In genomic region chr12:20231986-20232541, GRCm38 (mm10) we compare ENCODE assay signal across 8 mouse cellular contexts.
DNase-seq lines count a peak whose midpoint lies in the region; ATAC-seq and TF ChIP-seq lines count a peak whose summit lies in the region.

No protein-coding gene starts in this region.

- peak; percentile 9; the same call in 1 of the 2 replicates for ATAC-seq in heart, embryonic 12.5 days (ENCODE audit: insufficient number of reproducible peaks, low FRiP score)
- ATAC-seq in embryonic facial prominence, embryonic 15.5 days (ENCODE audit: insufficient number of reproducible peaks, low FRiP score, low TSS enrichment, low read depth), result 0 out of 2 replicates have a peak, but pooled peaks have one; percentile 13

- DNase-seq in heart, postnatal 36 days, result no peak
- peak; percentile 8 for DNase-seq in retina, postnatal 1 day
- no peak for DNase-seq in retina, embryonic 14.5 days (ENCODE audit: low spot score)
- peak; percentile 3 for DNase-seq in skeletal muscle tissue, adult 2 months (ENCODE audit: low read depth, low spot score)
- no peak for DNase-seq in frontal cortex, postnatal 25 days (ENCODE audit: low spot score in 2 of 2)
- no peak for DNase-seq in cerebellum, adult 2 months

- H3K4me2 ChIP-seq in heart, embryonic 12.5 days, result no peak overlapping the region
- no peak overlapping the region for H3K4me2 ChIP-seq in embryonic facial prominence, embryonic 15.5 days (replicated peaks)

- intact Hi-C loops in heart, postnatal 36 days (cut with DNase I), result no loop called here

- peaks cover 72% of the 10 kb centered on the region for H3K9me3 ChIP-seq in heart, embryonic 12.5 days (replicated peaks)
- peaks cover 70% of the 10 kb centered on the region for H3K9me3 ChIP-seq in embryonic facial prominence, embryonic 15.5 days (replicated peaks)

- TF ChIP-seq POLR2A in cerebellum, adult 2 months (IDR thresholded peaks at IDR 0.05; ENCODE audit: borderline replicate concordance, insufficient read depth, low read length), result no peak

- H3K27me3 ChIP-seq in heart, embryonic 12.5 days (replicated peaks), result peaks cover 3% of the 10 kb centered on the region; the same call in 1 of the 2 replicates
- H3K27me3 ChIP-seq in embryonic facial prominence, embryonic 15.5 days, result peaks cover 12% of the 10 kb centered on the region
- no peaks in the 10 kb centered on the region; the same call in 1 of the 2 replicates for H3K27me3 ChIP-seq in cerebellum, adult 2 months (ENCODE audit: control insufficient read depth, insufficient read depth, low read length)

- no peak overlapping the region for H3K4me3 ChIP-seq in heart, embryonic 12.5 days
- H3K4me3 ChIP-seq in embryonic facial prominence, embryonic 15.5 days (replicated peaks), result no peak overlapping the region
- H3K4me3 ChIP-seq in cerebellum, adult 2 months (replicated peaks; ENCODE audit: insufficient read depth, low read depth, low read length), result no peak overlapping the region

- H3K36me3 ChIP-seq in heart, embryonic 12.5 days, result peaks cover 35% of the 10 kb centered on the region
- peaks cover 8% of the 10 kb centered on the region; the same call in 1 of the 2 replicates for H3K36me3 ChIP-seq in embryonic facial prominence, embryonic 15.5 days

- TF ChIP-seq CTCF in cerebellum, adult 2 months (IDR thresholded peaks at IDR 0.05; ENCODE audit: borderline replicate concordance, insufficient read depth, low read depth, low read length), result no peak

- H3K4me1 ChIP-seq in heart, embryonic 12.5 days (replicated peaks), result no peaks in the 10 kb centered on the region
- no peaks in the 10 kb centered on the region for H3K4me1 ChIP-seq in embryonic facial prominence, embryonic 15.5 days
- H3K4me1 ChIP-seq in cerebellum, adult 2 months (ENCODE audit: control insufficient read depth, insufficient read depth, low read length), result no peaks in the 10 kb centered on the region

- no peak overlapping the region for H3K9ac ChIP-seq in heart, embryonic 12.5 days
- H3K9ac ChIP-seq in embryonic facial prominence, embryonic 15.5 days, result no peak overlapping the region

- 63% methylated on average over 14 of the region's 14 CpGs for WGBS in heart, embryonic 12.5 days
- WGBS in embryonic facial prominence, embryonic 15.5 days, result 65% methylated on average over 14 of the region's 14 CpGs
- WGBS in cerebellum, adult 2 months, result 62% methylated on average over 14 of the region's 14 CpGs

- H3K27ac ChIP-seq in heart, embryonic 12.5 days (ENCODE audit: poor library complexity, severe bottlenecking), result no peak overlapping the region
- H3K27ac ChIP-seq in embryonic facial prominence, embryonic 15.5 days (replicated peaks), result no peak overlapping the region
- no peak overlapping the region for H3K27ac ChIP-seq in cerebellum, adult 2 months (ENCODE audit: insufficient read depth, low read length)

Comparison
In these comparisons a context has a peak if more than half of its experiments do, and no peak if none do; other contexts are left out.
1. DNase-seq: peak in retina, postnatal 1 day (single experiment) and skeletal muscle tissue, adult 2 months (single experiment); none in heart, postnatal 36 days (0 of 2), retina, embryonic 14.5 days (single experiment), frontal cortex, postnatal 25 days (0 of 2) and cerebellum, adult 2 months (0 of 2).